Mouse (Mus musculus) stomach, postnatal 0 days (tissue): ENCODE measurements at regions not wholly inside any gene's neighbourhood (a gene's known extent, or its start where the extent isn't known, plus 50 kb on each side); places are given as distances from the start of the nearest gene placed in this dataset.

Source experiments
- ATAC-seq: fragments of 200-750 bp; cut with Nextera tagmentation; 2 replicates; pipeline ENCODE4 v1.8.0; 2017; ENCODE audit not compliant: low FRiP score, low TSS enrichment
- DNase-seq: peaks from one replicate; pipeline ENCODE4 v3.0.0-alpha.2; 2016; ENCODE audit warnings: low spot score
- H3K27ac ChIP-seq: fragments of 300-500 bp; sonication (generic); replicated peaks from 2 replicates; pipeline ENCODE4 v1.5.1; 2014; ENCODE audit warnings: mild to moderate bottlenecking, control low read depth
- H3K27me3 ChIP-seq: fragments of 300-500 bp; sonication (generic); 2 replicates; pipeline ENCODE4 v1.6.1; 2014; ENCODE audit warnings: low read length; ENCODE audit not compliant: control insufficient read depth, insufficient read depth
- H3K36me3 ChIP-seq: fragments of 300-500 bp; sonication (generic); 2 replicates; pipeline ENCODE4 v1.6.1; 2014; ENCODE audit warnings: low read length, mixed read lengths; ENCODE audit not compliant: control insufficient read depth, insufficient read depth
- H3K4me1 ChIP-seq: fragments of 300-500 bp; sonication (generic); replicated peaks from 2 replicates; pipeline ENCODE4 v1.6.1; 2014; ENCODE audit warnings: antibody characterized with exemption; ENCODE audit not compliant: control insufficient read depth, insufficient read depth
- H3K4me2 ChIP-seq: fragments of 300-500 bp; sonication (generic); replicated peaks from 2 replicates; pipeline ENCODE4 v1.6.1; 2014; ENCODE audit warnings: low read depth, mild to moderate bottlenecking, control low read depth, moderate library complexity
- H3K4me3 ChIP-seq: fragments of 300-500 bp; sonication (generic); 2 replicates; pipeline ENCODE4 v1.5.1; 2014; ENCODE audit warnings: low read depth, low read length, control low read depth
- H3K9ac ChIP-seq: fragments of 300-500 bp; sonication (generic); 2 replicates; pipeline ENCODE4 v1.6.1; 2014; ENCODE audit warnings: mild to moderate bottlenecking, low read length, control low read depth, mixed read lengths
- H3K9me3 ChIP-seq: fragments of 300-500 bp; sonication (generic); 2 replicates; pipeline ENCODE4 v1.6.1; 2016; ENCODE audit warnings: low read length; ENCODE audit not compliant: control insufficient read depth
- CTCF ChIP-seq: IDR thresholded peaks from 2 replicates; pipeline ENCODE4 v1.5.1; 2016; ENCODE audit warnings: antibody characterized with exemption, low read depth, mild to moderate bottlenecking, moderate library complexity
- EP300 ChIP-seq: optimal IDR thresholded peaks from 2 replicates; pipeline ENCODE3; 2016; ENCODE audit warnings: antibody characterized with exemption
- WGBS: fragments of 180-500 bp; shearing (Covaris S2); extraction: QIAGEN DNeasy Blood & Tissue Kit; methylation state at CpG from one replicate; pipeline ENCODE4 v1.1.7; 2014; 5-methylcytosine and 5-hydroxymethylcytosine counted together

DNA sequence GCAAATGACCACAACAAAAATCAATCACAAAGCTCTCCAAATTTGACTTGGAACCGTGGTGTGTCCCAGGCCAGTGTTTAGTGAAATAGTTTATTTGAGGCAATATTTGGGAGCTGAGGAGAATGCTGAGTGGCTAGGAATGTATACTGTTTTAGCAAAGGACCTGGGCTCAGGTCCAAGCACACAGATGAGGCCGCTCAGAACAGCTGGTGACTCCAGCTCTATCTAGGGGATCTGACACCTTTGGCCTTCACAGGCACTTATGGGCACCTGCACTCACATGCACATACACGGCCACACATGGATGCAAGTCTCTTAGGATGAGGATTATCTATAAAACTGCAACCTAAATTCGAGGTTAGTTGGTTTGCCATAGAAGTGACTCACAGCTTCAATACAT is 110.6 kb upstream of the Gdf10 start:
- no peak for DNase-seq
- H3K36me3 ChIP-seq: no peaks in the 10 kb centered on the region
- no peak overlapping the region for H3K27ac ChIP-seq
- H3K4me1 ChIP-seq: peaks cover 8% of the 10 kb centered on the region
- ATAC-seq: no peak
- 46% methylated on average over 4 of the region's 4 CpGs for WGBS
- TF ChIP-seq EP300: no peak
- TF ChIP-seq CTCF: no peak
- no peaks in the 10 kb centered on the region for H3K9me3 ChIP-seq
- H3K9ac ChIP-seq: no peak overlapping the region
- no peak overlapping the region for H3K4me2 ChIP-seq
- H3K4me3 ChIP-seq: no peak overlapping the region
- no peaks in the 10 kb centered on the region for H3K27me3 ChIP-seq

DNA sequence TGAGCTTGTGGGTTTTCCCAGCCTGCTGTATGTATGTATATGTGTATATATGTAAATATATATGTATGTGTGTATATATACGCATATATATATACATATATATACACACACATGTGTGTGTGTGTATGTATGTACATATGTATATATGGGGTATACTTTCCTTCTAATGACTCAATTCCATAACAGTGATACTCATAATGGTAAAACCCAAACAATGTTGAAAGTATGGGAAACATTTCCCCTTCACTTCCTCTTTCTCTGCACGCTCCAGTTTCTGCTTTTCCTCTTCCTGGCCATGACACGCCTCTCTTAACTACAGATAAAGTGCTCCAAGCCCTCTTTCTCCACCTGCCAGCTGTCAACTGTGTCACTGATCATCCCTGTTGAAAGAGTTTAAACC is 110.1 kb upstream of the Gdf10 start:
- H3K36me3 ChIP-seq: no peaks in the 10 kb centered on the region
- DNase-seq: no peak
- WGBS: 46% methylated on average over 3 of the region's 3 CpGs
- H3K4me3 ChIP-seq: no peak overlapping the region
- H3K27ac ChIP-seq: no peak overlapping the region
- TF ChIP-seq CTCF: no peak
- no peak for TF ChIP-seq EP300
- H3K9ac ChIP-seq: no peak overlapping the region
- no peaks in the 10 kb centered on the region for H3K9me3 ChIP-seq
- no peak for ATAC-seq
- peaks cover 7% of the 10 kb centered on the region for H3K4me1 ChIP-seq
- H3K4me2 ChIP-seq: no peak overlapping the region
- no peaks in the 10 kb centered on the region for H3K27me3 ChIP-seq

DNA sequence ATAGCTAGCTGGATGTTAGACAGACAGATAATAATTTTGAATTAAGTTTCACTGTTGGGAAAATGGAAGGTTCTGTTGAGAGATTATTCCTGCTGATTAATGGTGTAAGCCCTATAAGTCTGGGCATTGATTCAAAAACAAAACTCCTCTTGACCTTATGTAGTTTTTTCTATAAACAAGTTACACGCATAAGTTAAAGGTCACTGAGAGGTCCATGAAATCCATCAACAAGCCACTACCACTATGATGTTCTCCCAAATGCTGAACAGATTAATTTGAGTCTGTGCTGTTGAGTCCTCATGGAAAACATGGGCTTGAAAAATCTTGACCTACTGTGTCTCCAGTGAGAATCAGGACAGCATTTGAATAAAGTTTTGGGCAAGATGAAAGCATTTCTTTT is 109.3 kb upstream of the Gdf10 start:
- Histone ChIP-seq H3K9ac (no peak overlapping the region), H3K9me3 (no peaks in the 10 kb centered on the region), H3K27me3 (no peaks in the 10 kb centered on the region), H3K36me3 (no peaks in the 10 kb centered on the region), H3K4me3 (no peak overlapping the region), H3K4me2 (no peak overlapping the region), H3K27ac (no peak overlapping the region), H3K4me1 (peaks cover under 1% of the 10 kb centered on the region; the same call in 1 of the 2 replicates)
- no peak for DNase-seq
- no peak for ATAC-seq
- no peak for TF ChIP-seq EP300
- no peak for TF ChIP-seq CTCF
- 45% methylated on average over 1 of the region's 1 CpGs for WGBS

DNA sequence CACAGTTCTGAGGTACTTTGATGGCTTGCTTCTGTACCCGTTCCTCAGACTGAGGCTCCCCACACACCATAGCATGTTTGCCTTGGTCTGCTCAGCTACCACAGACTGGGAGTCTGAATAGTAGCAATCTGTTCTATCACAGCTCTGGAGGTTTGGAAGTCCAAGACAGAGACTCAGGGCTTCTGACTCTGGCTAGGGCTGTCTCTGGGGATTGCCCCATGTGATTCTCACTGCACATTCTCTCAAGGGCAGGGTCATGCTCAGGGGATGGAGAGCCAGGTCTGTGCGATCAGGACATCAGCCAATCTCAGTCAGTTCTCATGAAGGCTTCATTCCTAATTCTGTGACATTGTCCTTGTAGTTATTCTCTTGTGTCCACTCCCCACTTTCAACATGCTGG is 108.8 kb upstream of the Gdf10 start:
- ATAC-seq: no peak
- 77% methylated on average over 2 of the region's 2 CpGs for WGBS
- no peak overlapping the region for H3K4me3 ChIP-seq
- H3K9me3 ChIP-seq: no peaks in the 10 kb centered on the region
- DNase-seq: no peak
- H3K4me1 ChIP-seq: no peaks in the 10 kb centered on the region
- H3K4me2 ChIP-seq: no peak overlapping the region
- H3K27me3 ChIP-seq: no peaks in the 10 kb centered on the region
- H3K9ac ChIP-seq: no peak overlapping the region
- no peak overlapping the region for H3K27ac ChIP-seq
- TF ChIP-seq EP300: no peak
- no peak for TF ChIP-seq CTCF
- H3K36me3 ChIP-seq: no peaks in the 10 kb centered on the region

DNA sequence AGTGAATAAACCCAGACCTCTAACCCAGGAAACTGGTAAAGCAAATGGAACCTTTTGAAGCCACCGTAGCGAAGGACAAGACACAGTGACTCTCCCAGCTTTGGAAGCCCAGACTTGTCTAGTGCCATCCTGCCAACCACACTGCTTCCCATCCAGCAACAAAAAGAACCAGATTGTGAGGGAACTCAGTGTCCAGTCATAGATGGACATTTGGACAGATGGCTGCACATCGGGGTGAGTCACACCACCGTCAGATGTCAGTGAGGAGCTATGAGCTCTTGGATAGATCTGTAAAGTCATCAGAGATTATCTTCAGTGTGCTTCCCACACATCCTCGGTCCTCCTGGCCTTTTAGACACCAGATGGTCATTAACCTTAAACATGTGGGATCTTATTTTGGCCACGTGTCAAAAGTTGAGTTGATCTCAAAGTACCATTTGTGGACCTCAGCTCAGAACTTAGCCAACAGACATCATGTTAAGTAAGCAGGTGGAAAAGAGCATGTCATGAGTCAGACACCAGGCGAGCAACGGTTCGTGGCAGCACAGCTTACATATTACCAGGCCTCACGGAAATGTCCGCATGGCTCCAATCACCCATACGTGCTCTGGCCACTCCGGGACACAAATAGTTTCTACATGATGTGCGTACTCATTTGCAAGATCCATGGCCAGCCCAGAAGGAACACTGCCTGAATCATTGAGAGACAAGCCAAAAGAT is 102.7 kb upstream of the Gdf10 start:
- H3K36me3 ChIP-seq: no peaks in the 10 kb centered on the region
- no peak overlapping the region for H3K9ac ChIP-seq
- peak; percentile 22; the same call in 1 of the 2 replicates for ATAC-seq
- no peak overlapping the region for H3K27ac ChIP-seq
- no peaks in the 10 kb centered on the region for H3K9me3 ChIP-seq
- WGBS: 79% methylated on average over 14 of the region's 14 CpGs
- H3K4me2 ChIP-seq: no peak overlapping the region
- no peak overlapping the region for H3K4me3 ChIP-seq
- H3K27me3 ChIP-seq: no peaks in the 10 kb centered on the region
- no peak for DNase-seq
- no peak for TF ChIP-seq EP300
- TF ChIP-seq CTCF: no peak
- no peaks in the 10 kb centered on the region for H3K4me1 ChIP-seq

DNA sequence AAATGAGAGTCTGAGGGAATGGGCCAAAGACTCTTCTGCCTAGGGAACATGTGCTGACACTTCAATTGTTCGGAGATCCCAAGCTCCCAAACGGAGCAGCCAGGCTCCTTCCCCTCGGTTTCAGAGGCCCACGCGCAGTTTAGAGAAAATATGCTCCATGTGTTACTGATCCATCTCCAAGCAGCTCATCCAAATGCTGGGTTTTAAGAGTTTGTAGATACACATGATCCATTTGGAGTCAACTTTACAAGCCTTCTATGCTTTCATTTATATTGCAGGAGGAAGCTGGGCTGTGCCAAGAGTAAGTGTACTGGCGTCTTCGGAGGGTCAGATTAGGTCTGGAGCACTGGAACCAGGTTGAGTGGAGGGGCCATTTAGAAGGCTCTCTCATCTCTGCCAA is 102.0 kb upstream of the Gdf10 start:
- Histone ChIP-seq H3K9ac (no peak overlapping the region), H3K4me2 (no peak overlapping the region), H3K36me3 (no peaks in the 10 kb centered on the region), H3K27me3 (no peaks in the 10 kb centered on the region), H3K4me1 (no peaks in the 10 kb centered on the region), H3K27ac (no peak overlapping the region), H3K4me3 (no peak overlapping the region), H3K9me3 (no peaks in the 10 kb centered on the region)
- DNase-seq (no peak), ATAC-seq (no peak)
- TF ChIP-seq EP300 (no peak), CTCF (no peak)
- 68% methylated on average over 7 of the region's 7 CpGs for WGBS
